Mouse (Mus musculus) adrenal gland, postnatal 4 days (tissue): ENCODE measurements at regions not wholly inside any gene's neighbourhood (a gene's known extent, or its start where the extent isn't known, plus 50 kb on each side); places are given as distances from the start of the nearest gene placed in this dataset.

ENCODE experiments used
- DNase-seq, 2 experiments: peaks; one replicate each; pipeline ENCODE4 v3.0.0; 2021 to 2022; ENCODE audit warnings: low spot score in 2 of 2, mixed read lengths in 2 of 2

DNA sequence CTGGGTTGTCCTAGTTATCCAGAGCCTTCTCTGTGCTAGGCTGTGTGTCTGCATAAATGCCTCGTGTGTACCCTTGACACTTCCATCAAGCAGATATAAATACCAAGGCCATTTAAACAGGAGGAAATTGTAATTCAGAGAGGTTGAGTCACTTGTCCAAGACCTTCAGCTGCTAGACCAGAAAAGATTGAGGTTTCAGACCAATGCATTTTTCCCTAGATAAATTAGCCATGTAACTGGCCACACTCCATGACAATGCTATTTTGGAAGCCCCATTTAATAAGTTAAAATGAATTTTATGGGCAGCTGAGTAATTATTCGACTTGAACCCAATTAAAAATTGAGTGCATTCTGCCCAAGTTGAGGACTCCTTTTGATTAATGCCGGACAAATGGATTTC lies 509.6 kb downstream of the 1810013L24Rik start:
- DNase-seq = no peak

DNA sequence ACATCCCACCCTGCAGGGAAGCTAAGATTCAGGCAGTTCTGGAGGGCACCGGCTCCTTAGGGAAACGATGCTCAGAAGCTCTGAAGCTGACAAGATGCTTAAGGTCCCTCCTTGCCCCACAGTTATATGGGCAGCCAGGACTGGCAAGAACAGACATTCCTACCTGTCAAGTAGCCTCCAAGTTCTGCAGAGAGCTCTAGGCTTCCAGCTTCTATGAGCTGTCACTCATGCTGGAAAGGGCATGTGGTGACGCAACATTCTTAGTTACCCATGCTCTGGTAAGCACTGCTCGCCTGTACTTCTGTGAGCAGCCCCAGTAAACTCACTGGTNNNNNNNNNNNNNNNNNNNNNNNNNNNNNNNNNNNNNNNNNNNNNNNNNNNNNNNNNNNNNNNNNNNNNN lies 511.3 kb downstream of the 1810013L24Rik start:
- DNase-seq = no peak

DNA sequence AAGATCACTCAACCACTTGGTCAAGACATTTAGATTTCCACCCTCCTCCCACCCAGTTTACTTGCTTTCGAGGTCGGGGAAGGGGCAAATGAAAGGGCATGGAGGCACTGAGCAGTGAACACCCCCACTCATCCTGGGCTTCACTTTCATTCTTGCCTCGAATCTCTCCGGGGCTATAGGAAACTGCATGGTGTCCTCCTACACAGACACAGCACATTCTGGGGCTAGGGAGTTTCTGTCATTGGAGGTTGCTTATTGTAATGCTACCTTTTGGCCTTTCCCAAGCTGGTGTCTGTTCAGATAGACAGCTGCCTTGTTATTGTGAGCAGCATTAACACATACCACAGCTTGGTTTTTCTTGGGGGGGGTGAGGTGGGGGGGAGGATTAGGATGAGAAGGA lies 523.9 kb downstream of the 1810013L24Rik start:
- DNase-seq = no peak

DNA sequence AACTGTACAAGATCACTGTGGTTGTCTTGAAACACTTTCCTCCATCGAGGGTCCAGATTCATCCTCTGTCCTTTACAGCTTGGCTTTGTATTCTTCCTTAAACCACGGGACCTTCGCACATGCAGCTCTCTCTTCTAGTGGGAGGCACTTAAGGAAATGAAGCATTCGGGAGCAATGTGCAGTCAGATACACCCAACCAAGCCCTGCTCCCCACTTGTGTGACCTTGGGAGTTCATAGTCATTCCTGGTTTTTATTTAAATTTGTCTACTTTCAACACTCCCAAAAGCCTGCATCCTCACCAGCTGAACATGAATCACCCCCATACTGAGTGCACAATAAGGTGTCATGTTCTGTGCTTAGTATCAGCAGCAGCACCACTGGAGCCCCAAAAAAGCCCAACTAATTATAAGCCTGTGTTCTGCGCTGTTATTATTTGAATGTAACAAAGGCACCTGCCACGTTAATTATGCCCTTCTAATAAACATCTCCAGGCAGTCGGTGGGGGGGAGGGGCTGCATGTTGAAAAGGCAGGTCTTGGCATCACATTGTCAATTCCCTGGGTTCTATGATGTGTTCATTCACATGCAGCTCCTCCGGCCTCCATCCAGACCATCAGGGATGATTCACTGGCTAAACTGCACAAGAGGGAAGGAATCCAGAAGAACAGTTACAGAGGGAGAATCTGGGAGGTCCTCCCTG lies 524.6 kb downstream of the 1810013L24Rik start:
- DNase-seq = no peak

DNA sequence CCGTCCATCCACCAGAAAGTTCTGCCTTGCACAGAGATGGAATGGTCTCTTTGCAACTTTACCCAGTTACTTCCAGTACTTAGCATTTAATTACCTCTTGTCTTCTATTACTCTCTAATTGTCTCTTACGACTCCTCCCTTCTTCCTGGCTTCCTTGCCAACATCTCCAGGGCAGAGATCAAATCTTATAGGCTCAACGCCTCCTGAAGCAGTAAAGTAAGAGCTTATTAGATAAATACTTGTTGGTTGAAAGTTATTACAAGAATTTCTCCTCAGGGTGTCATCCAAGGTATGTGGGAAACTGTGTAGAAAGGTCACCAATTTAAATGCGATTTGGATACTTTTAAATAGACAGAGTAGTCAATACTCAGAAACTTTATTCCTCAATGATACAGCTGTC lies 528.8 kb downstream of the 1810013L24Rik start:
- DNase-seq = no peak

DNA sequence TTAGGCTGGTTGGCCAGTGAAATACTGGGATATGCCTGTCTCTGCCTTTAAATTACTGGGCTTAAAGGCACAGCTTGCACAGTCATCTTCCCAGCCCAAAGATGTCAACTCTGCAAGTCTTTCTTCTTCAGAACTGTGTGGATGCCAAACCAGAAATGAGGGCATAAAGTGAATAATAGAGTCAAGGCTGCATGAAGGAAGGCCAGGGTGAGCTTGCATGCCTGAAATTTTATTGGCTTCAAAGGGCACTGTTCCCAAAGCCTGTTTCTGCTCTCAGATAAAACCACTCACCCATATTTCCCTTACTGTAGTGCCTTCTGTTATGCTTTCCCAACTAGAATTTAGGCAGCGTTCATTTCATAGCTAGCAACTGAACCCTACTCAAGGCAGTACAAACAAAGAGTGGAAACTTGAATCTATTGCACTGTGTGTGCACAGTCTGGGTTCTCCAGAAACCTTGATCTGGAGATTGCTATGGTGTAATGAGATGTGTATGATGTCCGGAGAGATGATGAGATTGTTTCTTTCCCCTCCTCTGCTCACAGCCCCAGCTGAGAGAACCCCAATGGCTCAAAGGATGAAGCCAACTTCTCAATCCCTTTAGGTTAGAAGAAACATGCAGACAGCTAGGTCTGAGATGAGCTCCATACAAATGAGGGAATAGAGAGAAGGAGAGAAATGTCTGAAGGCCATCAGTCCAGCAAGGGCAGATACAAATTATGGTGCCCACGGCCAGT lies 529.7 kb downstream of the 1810013L24Rik start:
- DNase-seq = no peak

DNA sequence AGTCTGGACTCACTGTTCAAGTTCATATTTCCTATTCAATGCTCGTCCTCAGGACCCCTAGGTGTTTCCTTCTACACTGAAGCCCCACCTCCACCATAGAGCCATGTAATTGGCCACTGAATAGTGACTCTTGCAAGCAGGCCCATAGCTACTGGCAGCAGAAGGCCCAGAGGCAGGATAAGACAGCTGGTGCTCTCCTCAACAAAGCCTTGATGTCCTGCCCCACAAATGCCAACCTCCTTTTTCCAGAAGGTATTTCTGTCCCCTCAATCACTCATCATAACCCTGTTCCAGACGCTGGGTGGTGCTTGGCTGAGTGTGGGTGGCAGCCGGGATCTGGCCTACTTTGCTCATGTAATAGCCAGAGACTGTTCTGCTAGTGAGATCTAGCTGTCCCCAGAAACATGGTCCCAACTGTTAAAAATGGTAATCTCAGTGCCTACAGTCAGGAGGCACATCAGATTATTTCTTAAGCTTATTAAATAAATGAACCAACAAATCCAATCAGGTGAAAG lies 530.9 kb downstream of the 1810013L24Rik start:
- no peak for DNase-seq

DNA sequence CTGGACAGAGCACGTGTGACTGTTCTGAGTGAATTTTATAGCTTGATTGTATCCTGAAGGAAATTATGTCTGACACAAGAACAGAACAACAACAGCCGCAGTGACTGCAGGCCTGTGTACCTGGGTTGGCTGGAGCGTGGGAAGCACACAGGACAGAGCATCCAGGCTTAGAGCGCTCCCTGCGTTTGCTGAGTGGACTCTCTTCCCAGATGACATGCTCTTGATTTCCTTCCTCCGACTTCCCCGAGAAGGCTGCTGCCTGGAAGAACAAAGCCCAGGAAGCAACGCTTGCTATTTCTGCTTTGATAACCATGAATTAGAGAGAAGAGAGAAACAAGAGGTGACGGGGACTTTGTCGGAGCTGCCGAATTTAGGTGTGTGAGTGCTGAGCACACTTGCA lies 532.2 kb downstream of the 1810013L24Rik start:
- no peak for DNase-seq

DNA sequence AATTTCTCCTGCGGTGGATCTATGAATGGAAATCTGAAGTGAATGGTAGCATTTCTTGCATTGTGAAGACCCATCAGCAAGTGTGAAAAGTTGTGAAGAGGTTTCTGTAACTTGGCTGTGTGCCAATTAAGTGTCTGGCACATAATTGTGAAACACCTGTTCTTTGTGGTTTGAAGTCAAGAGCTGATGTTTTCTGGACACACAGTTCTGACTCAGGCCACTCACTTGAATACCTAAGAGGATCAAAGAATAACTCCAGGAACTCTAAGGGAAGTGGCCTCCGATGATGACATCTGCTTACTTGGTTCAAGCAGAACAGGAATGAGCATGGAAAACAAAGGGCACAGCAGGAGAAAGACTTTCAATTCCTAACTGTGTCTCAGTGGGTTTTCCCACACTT lies 534.2 kb downstream of the 1810013L24Rik start:
- no peak for DNase-seq

DNA sequence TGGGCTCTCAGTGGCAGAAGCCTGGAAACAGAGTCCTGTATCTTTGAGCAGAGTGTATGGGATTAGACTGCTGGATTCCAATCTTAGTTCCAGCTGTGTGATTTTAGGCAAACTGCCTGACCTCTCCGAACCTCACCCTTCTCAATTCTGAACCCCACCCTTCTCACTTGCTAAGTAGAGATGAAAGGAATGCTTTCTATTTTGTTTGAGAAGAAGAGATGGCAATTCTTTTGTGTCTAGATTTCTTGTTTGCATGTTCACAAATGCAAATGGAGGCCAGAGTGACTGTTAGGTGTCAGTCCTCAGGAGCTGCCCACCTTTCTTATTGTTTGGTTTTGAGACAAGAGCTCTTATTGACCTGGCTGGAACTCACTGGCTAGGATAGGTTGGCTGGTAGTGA lies 561.1 kb downstream of the 1810013L24Rik start:
- DNase-seq = no peak

DNA sequence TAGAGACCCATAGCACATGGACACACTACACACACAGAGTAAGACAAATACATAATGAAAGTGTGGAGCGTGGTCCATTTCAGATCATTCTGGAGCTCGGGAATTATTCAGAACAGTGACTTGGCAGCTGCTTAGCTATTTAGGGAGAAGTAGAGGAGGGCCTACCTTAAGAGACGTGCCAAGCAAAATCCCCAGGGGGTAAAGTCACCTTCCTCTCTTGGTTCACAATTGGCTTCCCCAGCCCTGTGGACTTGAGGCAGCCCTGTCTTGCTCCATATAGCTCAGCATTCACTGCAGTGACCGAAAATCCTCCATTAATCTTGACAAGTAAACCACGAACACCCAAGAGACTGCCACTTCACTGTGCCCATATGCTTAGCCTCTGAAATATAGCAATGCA lies 574.8 kb downstream of the 1810013L24Rik start:
- no peak for DNase-seq

DNA sequence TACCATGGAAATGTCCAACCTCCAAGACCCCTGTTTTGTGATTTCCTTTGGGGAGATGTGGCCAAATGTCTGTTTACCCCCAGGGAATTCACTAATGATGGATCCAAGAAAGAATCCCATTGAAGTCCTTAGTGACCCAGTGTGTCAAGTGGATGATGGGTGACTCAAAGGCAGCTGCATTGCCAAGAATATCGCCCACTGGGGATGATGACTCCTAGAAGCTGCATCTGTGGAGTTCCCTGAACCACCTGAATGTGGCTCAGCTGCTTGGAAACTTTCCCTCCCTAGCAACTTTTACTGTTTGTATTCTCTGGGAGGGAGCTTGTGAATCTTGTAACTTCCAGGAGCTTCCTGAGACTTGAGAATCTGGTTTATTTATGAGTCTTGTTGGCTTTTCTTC lies 578.3 kb downstream of the 1810013L24Rik start:
- DNase-seq = no peak

DNA sequence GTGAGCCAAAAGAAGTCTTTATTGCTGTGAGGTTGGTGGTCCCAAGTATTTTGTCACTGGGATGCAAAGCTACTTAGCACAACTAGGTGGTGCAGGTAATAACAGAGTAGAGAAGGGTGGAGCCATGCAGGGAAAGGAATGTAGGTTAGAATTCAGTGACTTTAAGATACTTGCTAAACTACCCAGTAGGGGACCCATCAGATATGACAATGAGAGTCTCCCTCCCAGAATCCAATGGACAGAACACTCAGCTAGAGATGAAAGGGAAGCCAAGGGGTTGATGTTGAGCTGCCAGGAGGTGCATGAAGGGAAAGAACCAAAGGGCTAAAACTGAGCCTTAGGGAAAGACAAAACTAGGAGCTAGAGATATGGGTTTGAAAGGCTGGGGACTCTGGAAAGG lies 564.9 kb downstream of the Grin2a start:
- DNase-seq = no peak

DNA sequence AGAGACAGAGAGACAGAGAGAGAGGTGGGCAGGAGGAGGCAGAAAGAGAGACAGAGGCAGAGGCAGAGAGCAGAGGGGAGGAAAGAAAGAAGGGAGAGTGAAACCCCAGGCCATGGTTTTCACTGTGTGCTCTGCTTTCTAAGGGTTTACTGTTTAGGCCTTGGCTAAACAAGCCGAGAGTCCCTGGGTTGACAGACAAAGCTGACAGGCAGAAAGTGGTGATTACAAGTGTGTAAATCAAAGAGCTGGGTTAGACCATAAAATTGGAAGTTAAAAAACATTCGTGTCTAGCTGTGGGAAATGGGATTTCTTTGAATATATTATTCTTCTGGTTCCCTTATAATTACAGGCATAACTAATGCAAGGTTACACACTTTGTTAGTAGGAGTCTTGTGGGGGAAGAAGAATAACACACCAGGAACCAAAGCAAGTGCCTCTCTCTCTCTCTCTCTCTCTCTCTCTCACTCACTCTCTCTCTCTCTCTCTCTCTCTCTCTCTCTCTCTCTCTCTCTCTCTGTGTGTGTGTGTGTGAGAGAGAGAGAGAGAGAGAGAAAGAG lies 556.0 kb downstream of the Grin2a start:
- no peak for DNase-seq

DNA sequence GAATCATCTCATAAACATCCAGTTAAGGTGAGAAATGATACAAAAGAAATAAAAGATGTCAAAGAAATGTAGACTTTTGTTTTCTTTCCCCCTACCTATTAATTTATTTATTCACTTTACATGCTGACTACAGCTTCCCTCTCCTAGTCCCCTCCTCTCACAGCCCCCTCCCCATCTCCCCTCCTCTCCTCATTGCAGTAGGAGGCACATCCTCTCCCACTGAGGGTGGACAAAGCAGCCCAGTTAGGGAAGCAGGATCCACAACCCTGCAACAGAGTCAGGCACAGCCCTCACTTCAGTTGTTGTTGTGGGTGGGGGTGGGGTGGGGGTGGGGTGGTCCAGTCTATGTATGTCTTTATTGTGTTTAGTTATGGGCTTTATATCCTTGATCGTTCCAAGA lies 555.5 kb downstream of the Grin2a start:
- DNase-seq = no peak

DNA sequence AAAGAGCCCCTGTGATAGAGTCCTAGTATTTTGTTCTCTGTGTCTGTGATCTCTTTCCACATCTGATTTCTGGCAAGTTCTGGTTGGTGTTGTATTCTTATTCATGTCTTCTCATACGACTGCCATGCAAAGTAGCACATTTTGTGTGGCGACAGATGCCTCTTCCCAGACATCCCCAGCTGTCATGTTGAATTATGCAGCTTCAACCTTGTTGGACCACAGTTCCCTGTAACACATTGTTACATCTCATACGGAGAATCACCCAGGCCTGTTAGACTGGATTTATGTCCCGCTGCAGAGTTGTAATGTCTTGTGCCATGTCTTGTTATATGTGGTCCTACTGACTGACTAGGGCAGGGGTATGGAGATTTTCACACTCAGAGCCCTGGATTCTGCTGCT lies 543.3 kb downstream of the Grin2a start:
- no peak for DNase-seq

DNA sequence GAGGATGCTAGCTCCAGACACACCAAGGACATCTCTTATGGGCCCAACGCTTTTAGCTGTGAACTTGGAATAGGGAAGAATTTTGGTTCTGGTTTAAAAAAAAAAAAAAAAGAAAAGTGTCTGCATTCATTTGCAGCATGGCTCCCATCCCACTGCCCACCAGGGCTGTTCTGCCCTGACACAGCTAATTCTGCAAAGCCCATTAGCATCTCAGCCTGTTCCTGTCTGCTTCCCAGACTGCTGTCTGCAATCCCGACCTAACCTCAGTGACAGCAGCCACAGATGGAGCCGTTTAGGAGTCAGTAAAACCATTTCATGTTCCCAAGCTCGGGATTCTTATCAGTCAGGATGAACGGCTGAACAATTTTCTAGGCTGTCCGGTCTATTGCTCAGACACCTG lies 537.8 kb downstream of the Grin2a start:
- no peak for DNase-seq

DNA sequence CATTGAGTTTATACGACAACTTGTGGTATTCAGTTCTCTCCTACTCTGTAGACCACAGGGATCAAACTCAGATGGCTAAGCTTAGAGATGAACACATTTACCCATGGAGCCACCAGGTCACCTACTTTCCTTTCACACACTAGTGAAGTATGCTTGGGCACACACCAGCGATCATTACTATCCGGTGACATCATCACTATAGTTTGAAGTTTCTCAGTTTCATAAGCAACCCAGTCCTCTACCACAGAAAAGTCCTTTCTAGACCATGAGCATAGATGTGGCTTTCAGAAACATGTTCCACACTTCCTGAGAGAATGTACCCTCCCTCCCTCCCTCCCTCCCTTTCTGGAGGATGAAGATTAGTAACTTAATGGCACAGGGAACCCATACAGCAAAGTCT lies 532.9 kb downstream of the Grin2a start:
- no peak for DNase-seq

DNA sequence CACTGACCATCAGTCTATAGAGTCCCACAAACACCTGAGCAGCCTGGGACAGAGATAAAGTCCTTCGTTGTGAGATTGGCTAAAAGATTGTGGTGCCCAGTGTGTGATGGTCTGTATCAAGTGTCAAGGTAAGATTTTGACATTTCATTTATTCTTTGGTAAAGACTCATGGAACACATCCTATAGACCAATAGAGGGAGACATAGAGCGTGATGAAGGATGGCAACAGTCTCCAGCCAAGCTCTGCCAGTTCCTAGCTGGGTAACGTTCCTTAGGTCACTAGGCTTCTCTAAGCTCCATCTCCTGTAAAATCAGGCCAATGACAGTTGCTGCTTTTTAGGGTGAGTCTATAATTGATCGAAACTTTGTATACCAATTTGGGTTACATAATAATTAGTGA lies 526.0 kb downstream of the Grin2a start:
- DNase-seq = no peak

DNA sequence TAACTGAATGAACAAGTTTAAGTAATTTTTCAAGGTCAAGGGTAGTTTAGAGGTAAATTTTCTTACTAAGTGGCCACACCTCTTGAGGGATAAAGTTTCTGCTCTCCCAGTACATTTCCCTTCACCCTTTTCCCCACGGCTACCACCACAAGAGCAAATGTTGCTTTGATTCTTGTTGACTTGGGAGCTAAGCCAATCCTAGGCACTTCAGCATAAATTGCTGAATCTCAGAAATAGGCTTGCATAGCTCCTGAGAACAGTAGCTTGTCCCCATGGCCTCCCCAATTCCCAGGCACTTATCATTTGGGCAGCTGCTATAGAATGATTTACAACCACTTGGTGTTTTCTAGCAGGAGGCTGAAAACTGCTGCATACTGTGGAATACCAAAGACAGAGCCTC lies 510.1 kb downstream of the Grin2a start:
- DNase-seq = no peak

DNA sequence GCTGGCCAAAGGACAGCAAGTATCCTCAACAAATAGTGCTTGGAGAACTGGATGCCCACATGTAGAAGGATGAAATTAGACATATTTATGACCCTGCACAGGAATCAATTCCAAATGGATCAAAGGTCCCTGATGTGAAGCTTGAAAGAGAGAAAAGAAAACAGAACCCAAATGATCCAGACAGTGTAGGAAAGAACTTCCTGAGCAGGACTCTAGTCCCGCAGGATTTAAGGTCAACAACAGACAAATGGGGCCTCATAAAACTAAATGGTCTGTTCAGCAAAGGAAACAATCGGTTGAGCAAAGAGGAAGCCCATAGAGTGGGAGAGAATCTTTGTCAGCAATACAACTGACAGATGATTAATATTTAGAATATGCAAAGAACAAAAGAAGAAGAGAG lies 497.1 kb downstream of the Grin2a start:
- DNase-seq = no peak

DNA sequence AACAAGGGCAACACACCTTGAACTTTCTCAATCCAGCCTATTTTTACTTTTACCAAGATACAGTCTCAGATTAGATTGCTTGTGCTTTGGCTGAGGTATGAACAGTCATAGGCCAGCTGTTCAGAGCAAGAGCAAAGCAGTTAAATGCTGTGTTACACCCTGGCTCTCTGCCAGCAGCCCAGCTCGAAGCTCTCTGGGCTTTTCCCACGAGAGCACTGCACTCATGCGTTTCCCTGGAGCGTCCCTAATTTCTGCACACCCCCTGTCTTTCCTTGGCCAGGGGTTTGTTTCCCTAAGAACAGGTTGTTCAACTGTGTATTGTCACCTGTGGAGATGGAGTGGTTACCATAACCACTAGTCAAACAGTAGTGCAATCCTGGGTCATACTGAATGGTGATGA lies 493.6 kb downstream of the Grin2a start:
- peak in 1 of 2 experiments; percentile 17 for DNase-seq

DNA sequence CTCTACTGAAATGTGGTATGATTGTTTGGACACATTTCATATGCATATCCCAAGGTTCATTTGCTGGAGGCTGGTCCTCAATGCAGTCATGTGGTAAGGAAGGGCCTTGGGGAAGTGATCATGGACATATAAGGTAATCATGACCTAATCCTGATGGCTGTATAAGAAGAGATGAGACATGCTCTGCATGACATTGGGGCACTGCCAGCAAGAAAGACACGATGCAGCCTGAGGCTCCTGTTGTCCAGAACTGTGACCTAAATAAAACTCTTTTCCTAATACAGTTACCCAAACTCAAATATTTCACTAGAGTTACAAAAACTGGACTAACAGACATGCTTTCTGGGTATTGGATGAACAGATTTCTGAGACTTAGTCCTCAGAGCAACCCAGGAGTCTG lies 485.7 kb downstream of the Grin2a start:
- DNase-seq = no peak
